Mouse (Mus musculus) heart, embryonic 11.5 days (tissue): ENCODE data around the gene Btbd10. TPM values are rescaled to one million over a fixed set of nuclear protein-coding genes. Genes with fewer than 3 reads are reported as not detected.

Experiments
- ATAC-seq: fragments of 200-750 bp; cut with Nextera tagmentation; replicated peaks from 2 replicates; pipeline ENCODE4 v1.8.0; 2017; ENCODE audit warnings: moderate library complexity; ENCODE audit not compliant: insufficient number of reproducible peaks, low FRiP score, low TSS enrichment
- H3K27ac ChIP-seq: fragments of 300-500 bp; sonication (generic); 2 replicates; pipeline ENCODE4 v1.5.1; 2014; ENCODE audit warnings: mild to moderate bottlenecking, low read depth, low read length
- H3K27me3 ChIP-seq: fragments of 300-500 bp; sonication (generic); 2 replicates; pipeline ENCODE4 v1.6.1; 2014; ENCODE audit warnings: mild to moderate bottlenecking, low read length, mixed read lengths; ENCODE audit not compliant: control insufficient read depth, insufficient read depth
- H3K36me3 ChIP-seq: fragments of 300-500 bp; sonication (generic); 2 replicates; pipeline ENCODE4 v1.6.1; 2014; ENCODE audit warnings: mild to moderate bottlenecking, low read length, moderate library complexity, mixed read lengths; ENCODE audit not compliant: control insufficient read depth, insufficient read depth
- H3K4me1 ChIP-seq: fragments of 300-500 bp; sonication (generic); 2 replicates; pipeline ENCODE4 v1.6.1; 2014; ENCODE audit warnings: low read length; ENCODE audit not compliant: control insufficient read depth, insufficient read depth
- H3K4me2 ChIP-seq: fragments of 300-500 bp; sonication (generic); 2 replicates; pipeline ENCODE4 v1.6.1; 2014; ENCODE audit warnings: mild to moderate bottlenecking, moderate library complexity
- H3K4me3 ChIP-seq: fragments of 300-500 bp; sonication (generic); 2 replicates; pipeline ENCODE4 v1.5.1; 2014; ENCODE audit warnings: low read depth, low read length
- H3K9ac ChIP-seq: fragments of 300-500 bp; sonication (generic); 2 replicates; pipeline ENCODE4 v1.6.1; 2014; ENCODE audit warnings: mild to moderate bottlenecking, low read depth, low read length, moderate library complexity
- H3K9me3 ChIP-seq: fragments of 300-500 bp; sonication (generic); replicated peaks from 2 replicates; pipeline ENCODE4 v1.6.1; 2016; ENCODE audit warnings: low read length; ENCODE audit not compliant: control insufficient read depth
- WGBS: fragments of 180-500 bp; shearing (Covaris S2); extraction: QIAGEN DNeasy Blood & Tissue Kit; methylation state at CpG from one replicate; pipeline ENCODE4 v1.1.7; 2014; ENCODE audit not compliant: insufficient replicate concordance; 5-methylcytosine and 5-hydroxymethylcytosine counted together
- polyA plus RNA-seq: library from polyadenylated mRNA; unstranded; fragments of >200 nt; fragmentation: Nextera tagmentation; extraction: Ambion mirVana; gene quantifications from 2 replicates; pipeline ENCODE4 v1.2.1, GENCODE M21; 2014

Btbd10 gene
- polyA plus RNA-seq, 1 experiment from 2014 or later, result 25.5 TPM

DNA sequence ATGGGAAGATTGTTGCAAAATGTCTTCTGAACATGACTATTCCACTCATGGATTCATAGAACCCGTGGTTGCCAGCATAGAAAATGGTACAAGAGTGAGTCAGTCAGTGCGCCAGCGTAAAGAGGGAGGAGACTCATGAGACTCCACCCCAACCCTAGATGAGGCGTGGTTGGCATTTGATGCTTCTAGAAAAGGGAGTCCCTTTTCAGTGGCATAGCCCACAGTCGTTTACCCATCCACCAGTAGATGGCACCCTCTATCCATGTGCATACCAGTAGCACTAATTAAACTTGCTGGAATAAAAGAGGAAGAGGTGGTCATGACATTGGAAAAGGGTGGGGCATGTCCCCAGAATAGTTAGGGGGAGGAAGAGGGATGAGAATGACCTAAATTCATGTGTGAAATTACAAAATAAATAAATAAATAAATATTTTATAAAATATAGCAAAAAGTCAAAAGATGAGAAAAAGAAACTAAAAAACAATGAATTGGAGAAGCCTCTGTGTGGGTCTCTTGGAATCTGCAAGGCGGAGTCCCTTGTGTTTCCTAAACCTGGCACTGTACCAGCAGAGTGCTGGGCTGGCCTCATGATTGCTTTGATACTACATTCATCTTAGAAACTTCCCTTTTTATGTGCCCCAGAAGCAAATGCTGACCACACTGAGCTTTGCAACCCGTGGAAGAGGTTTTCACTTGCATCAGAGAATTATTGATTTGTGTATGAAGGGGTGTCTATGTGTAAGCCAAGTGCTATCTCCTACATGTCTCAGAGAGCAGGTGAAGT, 8.9 kb upstream of the Btbd10 start:
- Histone ChIP-seq H3K4me2 (no peak overlapping the region), H3K9ac (no peak overlapping the region)
- ATAC-seq, result peak; percentile 59

DNA sequence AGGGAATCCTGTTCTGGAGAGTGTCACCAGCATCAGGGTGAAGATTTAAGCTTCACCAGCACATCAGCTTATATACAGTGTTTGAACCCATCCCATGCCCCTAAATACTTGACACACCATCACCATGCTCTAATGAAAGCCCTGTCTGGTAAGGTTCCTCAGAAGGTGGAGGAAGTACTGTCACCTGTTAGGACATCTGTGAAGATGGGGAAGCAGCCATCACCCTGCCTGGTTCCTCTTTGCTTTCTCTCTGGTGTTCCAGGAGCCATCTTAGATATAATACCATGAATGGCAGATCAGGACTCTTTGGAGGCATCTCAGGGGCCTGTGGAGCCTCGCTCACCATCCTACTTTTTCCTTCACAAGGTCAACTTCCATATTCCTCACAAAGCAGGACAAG, 3.5 kb upstream of the Btbd10 start:
- H3K9me3 ChIP-seq, result no peaks in the 10 kb centered on the region
- no peak overlapping the region for H3K4me3 ChIP-seq
- no peak overlapping the region for H3K9ac ChIP-seq
- no peak overlapping the region for H3K27ac ChIP-seq
- H3K36me3 ChIP-seq, result no peaks in the 10 kb centered on the region
- no peak overlapping the region for H3K4me2 ChIP-seq
- 79% methylated on average over 1 of the region's 1 CpGs for WGBS
- ATAC-seq, result no peak
- H3K27me3 ChIP-seq, result no peaks in the 10 kb centered on the region
- peaks cover 3% of the 10 kb centered on the region; the same call in 1 of the 2 replicates for H3K4me1 ChIP-seq

More for the DNA sequence above, 8.9 kb upstream of the Btbd10 start:
- H3K4me3 ChIP-seq, result no peak overlapping the region
- no peaks in the 10 kb centered on the region for H3K27me3 ChIP-seq
- no peaks in the 10 kb centered on the region for H3K4me1 ChIP-seq
- no peaks in the 10 kb centered on the region for H3K36me3 ChIP-seq
- H3K27ac ChIP-seq, result no peak overlapping the region
- no peaks in the 10 kb centered on the region for H3K9me3 ChIP-seq
- 31% methylated on average over 7 of the region's 7 CpGs for WGBS

DNA sequence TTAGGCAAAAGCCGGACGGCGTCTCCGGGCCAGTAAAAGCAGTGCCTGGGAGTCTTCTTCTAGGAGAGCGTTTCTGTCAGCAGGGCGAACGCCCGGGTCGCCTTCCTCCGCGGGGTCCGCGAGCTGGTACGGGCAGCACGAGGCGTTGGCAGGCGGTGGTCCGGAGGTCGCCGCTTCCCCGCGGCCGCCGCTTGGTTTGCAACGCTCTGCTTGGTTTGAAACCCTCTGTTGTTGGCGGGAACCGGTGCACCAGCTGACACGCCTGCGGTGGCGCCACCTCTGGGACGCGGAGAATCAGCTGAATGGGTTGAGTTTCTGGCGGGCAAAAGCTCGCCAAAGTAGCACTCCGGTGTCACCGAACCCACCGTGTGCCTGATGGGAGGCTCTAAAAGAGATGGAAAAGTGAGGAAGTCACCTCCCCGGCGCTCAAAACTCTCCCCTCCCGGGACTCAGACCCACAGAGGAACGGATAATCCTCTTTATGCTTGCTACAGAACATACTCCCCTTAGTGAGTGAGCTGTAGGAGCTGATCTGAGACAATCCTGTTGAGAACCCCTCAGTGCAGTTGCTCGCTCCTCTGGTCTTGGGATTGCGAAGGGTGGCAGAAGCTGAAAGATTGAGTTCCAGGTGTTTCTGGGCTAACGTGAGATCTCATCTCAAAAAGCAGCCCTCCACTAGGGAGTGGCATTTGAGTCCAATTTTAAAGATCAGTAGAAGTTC, 588 bp upstream of the Btbd10 start:
- H3K4me3 ChIP-seq, result peak overlapping the region; percentile 96
- ATAC-seq, result peak; percentile 76
- peak overlapping the region; percentile 83 for H3K27ac ChIP-seq
- H3K4me2 ChIP-seq, result peak overlapping the region; percentile 92
- no peaks in the 10 kb centered on the region for H3K9me3 ChIP-seq
- no peaks in the 10 kb centered on the region for H3K27me3 ChIP-seq
- peaks cover 3% of the 10 kb centered on the region; the same call in 1 of the 2 replicates for H3K4me1 ChIP-seq
- under 1% methylated on average over 44 of the region's 44 CpGs for whole genome bisulfite sequencing
- H3K36me3 ChIP-seq, result no peaks in the 10 kb centered on the region
- peak overlapping the region; percentile 94 for H3K9ac ChIP-seq

GRCm38 (mm10) chr7:113367440-113367839, 1.8 kb downstream of the Btbd10 start:
- H3K27ac ChIP-seq, result no peak overlapping the region
- no peaks in the 10 kb centered on the region for H3K9me3 ChIP-seq
- ATAC-seq, result no peak
- H3K9ac ChIP-seq, result no peak overlapping the region
- no peaks in the 10 kb centered on the region for H3K36me3 ChIP-seq
- H3K27me3 ChIP-seq, result no peaks in the 10 kb centered on the region
- H3K4me1 ChIP-seq, result peaks cover 3% of the 10 kb centered on the region; the same call in 1 of the 2 replicates
- 60% methylated on average over 4 of the region's 4 CpGs for WGBS
- H3K4me3 ChIP-seq, result no peak overlapping the region
- no peak overlapping the region for H3K4me2 ChIP-seq

DNA sequence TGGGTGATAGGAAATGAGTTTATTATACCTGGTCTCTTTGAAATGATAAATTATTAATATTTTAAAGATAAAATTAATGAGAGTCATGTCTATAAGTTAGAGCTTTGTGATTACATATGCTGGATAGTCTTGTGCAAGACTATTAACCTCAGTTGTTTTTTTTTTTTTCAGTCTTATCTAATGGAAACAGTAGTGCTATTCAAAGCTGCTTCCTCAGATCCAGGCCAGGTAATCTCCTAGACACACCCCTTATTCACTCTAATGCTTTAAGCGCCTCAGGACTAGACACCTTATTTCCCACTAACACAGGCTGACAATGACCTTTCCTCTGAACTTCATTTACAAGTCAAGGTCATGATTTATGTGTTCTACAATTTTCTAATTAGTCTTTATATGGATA, 20.1 kb downstream of the Btbd10 start:
- Histone ChIP-seq H3K4me2 (no peak overlapping the region), H3K4me1 (no peaks in the 10 kb centered on the region; the same call in 1 of the 2 replicates), H3K4me3 (no peak overlapping the region), H3K27ac (no peak overlapping the region), H3K36me3 (no peaks in the 10 kb centered on the region), H3K9ac (no peak overlapping the region), H3K27me3 (no peaks in the 10 kb centered on the region), H3K9me3 (no peaks in the 10 kb centered on the region)
- no peak for ATAC-seq
- 60% methylated on average over 1 of the region's 1 CpGs for WGBS

DNA sequence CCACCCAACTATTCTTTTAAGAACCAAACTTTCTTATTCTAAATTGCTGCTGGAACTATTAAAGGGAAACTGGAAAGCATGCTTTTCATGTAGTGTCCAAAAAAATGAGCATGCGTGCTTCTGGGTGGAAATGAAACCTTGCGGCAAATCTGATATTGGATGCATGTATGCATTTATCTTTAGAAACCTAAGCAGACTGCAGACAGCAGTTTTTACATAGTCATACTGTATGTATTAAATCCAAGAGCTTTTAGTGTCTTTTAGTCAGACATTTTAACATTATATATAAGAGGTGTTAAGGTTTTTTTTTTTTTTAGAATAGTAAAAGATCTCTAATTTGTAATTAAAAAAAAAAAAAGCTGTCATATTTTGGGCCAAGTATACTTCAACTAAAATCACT, 21.5 kb downstream of the Btbd10 start:
- no peaks in the 10 kb centered on the region for H3K27me3 ChIP-seq
- 96% methylated on average over 2 of the region's 2 CpGs for WGBS
- no peak overlapping the region for H3K27ac ChIP-seq
- no peak overlapping the region for H3K9ac ChIP-seq
- no peak overlapping the region for H3K4me3 ChIP-seq
- ATAC-seq, result no peak
- no peak overlapping the region for H3K4me2 ChIP-seq
- no peaks in the 10 kb centered on the region for H3K36me3 ChIP-seq
- no peaks in the 10 kb centered on the region; the same call in 1 of the 2 replicates for H3K4me1 ChIP-seq
- H3K9me3 ChIP-seq, result no peaks in the 10 kb centered on the region

DNA sequence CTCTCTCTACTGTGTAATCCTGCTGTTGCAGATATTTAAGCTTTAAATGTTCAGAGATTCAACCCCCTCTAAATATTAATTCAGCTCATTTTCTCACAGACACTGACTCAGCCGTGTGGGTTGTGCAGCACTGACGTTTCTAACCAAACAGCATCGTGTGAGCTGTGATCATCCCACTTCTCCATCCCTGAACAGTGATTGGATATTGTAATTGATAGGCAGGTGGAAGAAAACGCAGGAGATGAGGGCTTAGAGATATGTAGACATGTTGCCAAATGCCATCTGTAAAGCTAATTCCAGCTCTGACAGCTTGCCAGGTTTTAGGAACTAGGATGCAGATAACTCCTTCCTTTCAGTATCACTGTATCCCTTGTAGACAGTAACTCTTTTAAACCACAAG, 21.9 kb downstream of the Btbd10 start:
- no peak overlapping the region for H3K4me3 ChIP-seq
- H3K9me3 ChIP-seq, result no peaks in the 10 kb centered on the region
- H3K36me3 ChIP-seq, result no peaks in the 10 kb centered on the region
- no peak overlapping the region for H3K27ac ChIP-seq
- 48% methylated on average over 4 of the region's 4 CpGs for WGBS
- no peak for ATAC-seq
- H3K9ac ChIP-seq, result no peak overlapping the region
- H3K27me3 ChIP-seq, result no peaks in the 10 kb centered on the region
- H3K4me1 ChIP-seq, result no peaks in the 10 kb centered on the region; the same call in 1 of the 2 replicates
- no peak overlapping the region for H3K4me2 ChIP-seq

DNA sequence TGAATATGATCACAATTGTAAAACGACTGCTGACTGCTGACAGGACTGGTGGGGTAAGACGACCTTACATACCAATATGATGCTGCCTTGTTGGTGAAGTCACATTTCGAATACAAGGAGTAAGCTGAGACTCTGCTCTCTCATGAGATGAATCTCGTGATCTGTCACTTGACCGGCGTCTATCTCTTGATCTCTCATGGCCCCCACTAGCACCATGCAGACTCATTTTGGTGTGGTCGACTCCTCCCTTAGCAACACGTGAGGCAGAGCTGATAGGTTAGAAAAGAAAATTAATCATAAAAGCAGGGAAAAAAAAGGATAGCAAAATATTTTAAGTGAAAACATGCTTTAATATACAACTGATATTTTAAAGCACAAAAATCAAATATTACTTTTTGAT, 33.9 kb downstream of the Btbd10 start:
- no peaks in the 10 kb centered on the region for H3K9me3 ChIP-seq
- no peaks in the 10 kb centered on the region for H3K27me3 ChIP-seq
- H3K4me2 ChIP-seq, result no peak overlapping the region
- H3K36me3 ChIP-seq, result no peaks in the 10 kb centered on the region
- H3K4me1 ChIP-seq, result no peaks in the 10 kb centered on the region
- WGBS, result 78% methylated on average over 8 of the region's 8 CpGs
- no peak overlapping the region for H3K9ac ChIP-seq
- no peak overlapping the region for H3K27ac ChIP-seq
- no peak for ATAC-seq
- no peak overlapping the region for H3K4me3 ChIP-seq
